Mouse (Mus musculus) midbrain, postnatal 0 days (tissue): ENCODE measurements around the gene Gtf2a1l. TPM values are rescaled to one million over a fixed set of nuclear protein-coding genes. Genes with fewer than 3 reads are reported as not detected.
A peak's percentile ranks its signal among the peaks of the same experiment; 100 is the strongest.

Source experiments
- ATAC-seq: fragments of 200-750 bp; cut with Nextera tagmentation; 2 replicates; pipeline ENCODE4 v1.8.0; 2017; ENCODE audit warnings: moderate number of reproducible peaks, mild to moderate bottlenecking, moderate TSS enrichment, moderate library complexity; ENCODE audit not compliant: low FRiP score
- DNase-seq: peaks from one replicate; pipeline ENCODE4 v3.0.0-alpha.2; 2015; ENCODE audit warnings: low spot score
- H3K27ac ChIP-seq: fragments of 300-500 bp; sonication (generic); 2 replicates; pipeline ENCODE4 v1.5.1; 2014; ENCODE audit warnings: low read depth, mild to moderate bottlenecking, low read length, mixed read lengths
- H3K27me3 ChIP-seq: fragments of 300-500 bp; sonication (generic); 2 replicates; pipeline ENCODE4 v1.6.1; 2014; ENCODE audit warnings: low read length, control low read depth, mixed read lengths; ENCODE audit not compliant: insufficient read depth
- H3K36me3 ChIP-seq: fragments of 300-500 bp; sonication (generic); 2 replicates; pipeline ENCODE4 v1.6.1; 2014; ENCODE audit warnings: low read length, control low read depth, mixed read lengths; ENCODE audit not compliant: insufficient read depth
- H3K4me1 ChIP-seq: fragments of 300-500 bp; sonication (generic); 2 replicates; pipeline ENCODE4 v1.6.1; 2014; ENCODE audit warnings: mild to moderate bottlenecking, control low read depth, antibody characterized with exemption, low read length, mixed read lengths; ENCODE audit not compliant: insufficient read depth
- H3K4me2 ChIP-seq: fragments of 300-500 bp; sonication (generic); 2 replicates; pipeline ENCODE4 v1.6.1; 2014; ENCODE audit warnings: low read depth, mild to moderate bottlenecking, low read length, mixed read lengths; ENCODE audit not compliant: poor library complexity, severe bottlenecking
- H3K4me3 ChIP-seq: fragments of 300-500 bp; sonication (generic); 2 replicates; pipeline ENCODE4 v1.5.1; 2014; ENCODE audit warnings: low read depth, mild to moderate bottlenecking, low read length, moderate library complexity
- H3K9ac ChIP-seq: fragments of 300-500 bp; sonication (generic); replicated peaks from 2 replicates; pipeline ENCODE4 v1.6.1; 2014; ENCODE audit warnings: mild to moderate bottlenecking, low read length, moderate library complexity, mixed read lengths; ENCODE audit not compliant: poor library complexity, severe bottlenecking
- H3K9me3 ChIP-seq: fragments of 300-500 bp; sonication (generic); 2 replicates; pipeline ENCODE4 v1.6.1; 2016; ENCODE audit warnings: low read length, control low read depth
- CTCF ChIP-seq: IDR thresholded peaks from 2 replicates; pipeline ENCODE4 v1.5.1; 2016; ENCODE audit warnings: antibody characterized with exemption, mild to moderate bottlenecking
- WGBS: fragments of 180-500 bp; shearing (Covaris S2); extraction: QIAGEN DNeasy Blood & Tissue Kit; methylation state at CpG from one replicate; pipeline ENCODE4 v1.1.7; 2014; 5-methylcytosine and 5-hydroxymethylcytosine counted together
- polyA plus RNA-seq: library from polyadenylated mRNA; unstranded; fragments of >200 nt; fragmentation: Nextera tagmentation; extraction: Ambion mirVana; gene quantifications from 2 replicates; pipeline ENCODE4 v1.2.1, GENCODE M21; 2015
- total RNA-seq: library from RNA; depleted of rRNA; stranded (reverse); fragments of >200 nt; gene quantifications from 2 replicates; pipeline ENCODE4 v1.2.3, GENCODE M21; 2014; rRNA removed

Gtf2a1l gene
- total RNA-seq: not detected in 2 replicates
- 0.29 and 0.39 TPM in 2 replicates for polyA plus RNA-seq

- no peak within 1 kb of the TSS for H3K4me3 ChIP-seq
Observed at GRCm38 (mm10) chr17:88668452-88668851, at the start of gene Gtf2a1l. Gene Gtf2a1l, plus strand, starts transcription at chr17:88668660.

GRCm38 (mm10) chr17:88620935-88621334 is 47.5 kb upstream of the Gtf2a1l start:
- WGBS: 87% methylated on average over 4 of the region's 4 CpGs
- H3K4me2 ChIP-seq: no peak overlapping the region
- no peaks in the 10 kb centered on the region for H3K9me3 ChIP-seq
- no peak overlapping the region for H3K27ac ChIP-seq
- no peaks in the 10 kb centered on the region for H3K27me3 ChIP-seq
- TF ChIP-seq CTCF: no peak
- no peak overlapping the region for H3K9ac ChIP-seq
- DNase-seq: no peak
- H3K4me1 ChIP-seq: no peaks in the 10 kb centered on the region
- no peak overlapping the region for H3K4me3 ChIP-seq
- no peaks in the 10 kb centered on the region for H3K36me3 ChIP-seq
- ATAC-seq: no peak

More at GRCm38 (mm10) chr17:88668452-88668851, at the start of gene Gtf2a1l:
- 36% methylated on average over 21 of the region's 21 CpGs for WGBS
- no peaks in the 10 kb centered on the region for H3K9me3 ChIP-seq
- H3K27me3 ChIP-seq: no peaks in the 10 kb centered on the region
- no peak within 1 kb of the TSS for H3K27ac ChIP-seq
- TF ChIP-seq CTCF: peak; percentile 33; the same call in 1 of the 2 replicates
- peak within 1 kb of the TSS; percentile 28; the same call in 1 of the 2 replicates for H3K4me2 ChIP-seq
- ATAC-seq: peak; percentile 49; the same call in 1 of the 2 replicates
- H3K9ac ChIP-seq: no peak within 1 kb of the TSS
- H3K4me1 ChIP-seq: no peaks in the 10 kb centered on the region
- DNase-seq: peak; percentile 40
- no peaks in the 10 kb centered on the region for H3K36me3 ChIP-seq

GRCm38 (mm10) chr17:88621374-88621773 is 47.1 kb upstream of the Gtf2a1l start:
- Histone ChIP-seq H3K27me3 (no peaks in the 10 kb centered on the region), H3K9ac (no peak overlapping the region), H3K36me3 (no peaks in the 10 kb centered on the region), H3K4me3 (no peak overlapping the region), H3K27ac (no peak overlapping the region), H3K9me3 (no peaks in the 10 kb centered on the region), H3K4me2 (no peak overlapping the region), H3K4me1 (no peaks in the 10 kb centered on the region)
- 86% methylated on average over 3 of the region's 3 CpGs for WGBS
- no peak for ATAC-seq
- no peak for DNase-seq
- TF ChIP-seq CTCF: no peak

DNA sequence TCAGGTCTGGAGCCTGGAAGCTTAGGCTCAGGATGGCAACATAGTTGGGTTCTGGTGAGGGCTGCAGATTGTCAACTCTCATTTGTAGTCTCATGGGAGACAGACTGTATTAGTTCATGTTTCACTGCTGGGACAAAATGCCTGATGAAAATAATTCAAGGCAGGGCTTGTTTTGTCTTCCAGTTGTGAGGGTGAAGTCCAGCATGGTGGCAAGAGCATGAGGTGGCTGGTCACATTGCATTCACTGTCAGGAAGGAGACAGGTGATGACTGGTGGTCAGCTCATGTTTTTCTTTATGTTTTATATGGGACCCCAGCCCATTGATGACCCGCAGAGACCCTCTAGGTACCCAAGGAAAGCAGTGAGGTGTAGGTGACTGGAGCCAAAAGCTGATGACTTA is 45.7 kb upstream of the Gtf2a1l start:
- Histone ChIP-seq H3K4me3 (no peak overlapping the region), H3K36me3 (no peaks in the 10 kb centered on the region), H3K9ac (no peak overlapping the region), H3K4me1 (no peaks in the 10 kb centered on the region), H3K27me3 (no peaks in the 10 kb centered on the region), H3K9me3 (no peaks in the 10 kb centered on the region), H3K27ac (no peak overlapping the region), H3K4me2 (no peak overlapping the region)
- DNase-seq (no peak), ATAC-seq (no peak)
- no peak for TF ChIP-seq CTCF
- WGBS: 92% methylated on average over 1 of the region's 1 CpGs

- ATAC-seq: no peak
- H3K9me3 ChIP-seq: no peaks in the 10 kb centered on the region
- no peaks in the 10 kb centered on the region for H3K27me3 ChIP-seq
- no peak overlapping the region for H3K4me3 ChIP-seq
- TF ChIP-seq CTCF: no peak
- H3K36me3 ChIP-seq: no peaks in the 10 kb centered on the region
- no peak overlapping the region for H3K4me2 ChIP-seq
- no peaks in the 10 kb centered on the region for H3K4me1 ChIP-seq
- DNase-seq: no peak
- H3K27ac ChIP-seq: no peak overlapping the region
- WGBS: 90% methylated on average over 4 of the region's 4 CpGs
- no peak overlapping the region for H3K9ac ChIP-seq
Observed at GRCm38 (mm10) chr17:88624386-88624785, 44.1 kb upstream of the Gtf2a1l start.

- H3K9ac ChIP-seq: no peak overlapping the region
- no peak for ATAC-seq
- 94% methylated on average over 13 of the region's 13 CpGs for WGBS
- H3K4me1 ChIP-seq: no peaks in the 10 kb centered on the region
- TF ChIP-seq CTCF: no peak
- no peak overlapping the region for H3K4me2 ChIP-seq
- no peaks in the 10 kb centered on the region for H3K27me3 ChIP-seq
- no peaks in the 10 kb centered on the region for H3K9me3 ChIP-seq
- H3K4me3 ChIP-seq: no peak overlapping the region
- H3K27ac ChIP-seq: no peak overlapping the region
- no peak for DNase-seq
- no peaks in the 10 kb centered on the region for H3K36me3 ChIP-seq
Observed at GRCm38 (mm10) chr17:88625350-88625749, 43.1 kb upstream of the Gtf2a1l start.
